Comparison of ENCODE assay signal across 22 mouse cellular contexts in the genomic region with DNA sequence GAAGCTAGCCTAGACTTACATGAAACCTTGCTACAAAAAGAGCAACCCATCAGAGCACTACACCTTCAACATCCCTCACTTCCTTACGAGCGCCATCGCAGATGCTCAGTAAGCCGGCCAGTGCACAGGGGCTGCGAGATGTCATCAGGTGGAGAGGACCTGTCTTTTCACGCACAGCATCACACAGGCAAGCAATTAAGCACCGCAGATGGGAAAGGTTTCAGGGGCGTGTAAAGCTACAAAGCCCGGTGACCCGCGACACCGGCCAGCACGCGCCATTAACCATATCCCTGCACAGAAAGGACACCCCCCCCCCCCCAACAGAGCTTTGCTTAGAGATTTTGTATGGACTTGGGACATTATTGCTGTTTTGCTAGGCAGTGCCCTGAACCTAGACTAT.
"Had no signal": no experiment of that assay in that cellular context is flagged by ENCODE, and none has a peak within 500 bp of the region (broad histone marks: within the 10 kb centered on the region; RNA-seq: fewer than 3 reads in every experiment).

No protein-coding gene starts in this region.

- H3K9me3 ChIP-seq: liver, embryonic 15.5 days; lung, embryonic 15.5 days; megakaryocyte, embryonic 14.5 days; midbrain, embryonic 10.5 days; midbrain, embryonic 12.5 days had no signal

- H3K36me3 ChIP-seq: liver, embryonic 15.5 days; lung, embryonic 15.5 days; midbrain, embryonic 10.5 days; midbrain, embryonic 12.5 days had no signal

- H3K4me3 ChIP-seq: liver, embryonic 15.5 days; lung, embryonic 15.5 days; megakaryocyte, embryonic 14.5 days; midbrain, embryonic 10.5 days; midbrain, embryonic 12.5 days; myocyte had no signal

- H3K4me2 ChIP-seq: liver, embryonic 15.5 days; lung, embryonic 15.5 days; midbrain, embryonic 12.5 days had no signal

- H3K27ac ChIP-seq: liver, embryonic 15.5 days; lung, embryonic 15.5 days; macrophage; midbrain, embryonic 10.5 days; midbrain, embryonic 12.5 days had no signal

- ATAC-seq: liver, postnatal 0 days; lung, postnatal 0 days; midbrain, embryonic 16.5 days had no signal

- H3K27me3 ChIP-seq: liver, embryonic 15.5 days; lung, embryonic 15.5 days; megakaryocyte, embryonic 14.5 days had no signal

- DNase-seq: liver, postnatal 0 days; lung, adult 2 months; lung, postnatal 14 days; lung, postnatal 36 days; midbrain, embryonic 14.5 days; retina, postnatal 1 day; right cerebral cortex, adult 18-20 months; right cerebral cortex, postnatal 25 days; right cerebral cortex, postnatal 4 days; spleen, adult 18-20 months; thymus, adult 18-20 months; thymus, postnatal 14 days; thymus, postnatal 36 days had no signal

- H3K9ac ChIP-seq: liver, embryonic 15.5 days; liver, postnatal 0 days; lung, embryonic 15.5 days; midbrain, embryonic 12.5 days had no signal
